Comparison of ENCODE assay signal across 10 mouse cellular contexts in genomic region chr7:117414341-117415008, GRCm38 (mm10). TPM values are rescaled to one million over a fixed set of nuclear protein-coding genes. Genes with fewer than 3 reads are reported as not detected.
DNase-seq lines count a peak whose midpoint lies in the region; ATAC-seq and TF ChIP-seq lines count a peak whose summit lies in the region.
"Had no signal": no experiment of that assay in that cellular context is flagged by ENCODE, and none has a peak within 500 bp of the region (broad histone marks: within the 10 kb centered on the region; RNA-seq: fewer than 3 reads in every experiment).

No protein-coding gene starts in this region.

- peaks cover 19 to 23% of the 10 kb centered on the region in 2 experiments for H3K4me1 ChIP-seq in heart, embryonic 14.5 days (ENCODE audit: control insufficient read depth in 2 of 2, insufficient read depth in 2 of 2, low read length in 2 of 2)
- peaks cover 15% of the 10 kb centered on the region for H3K4me1 ChIP-seq in heart, embryonic 11.5 days (ENCODE audit: control insufficient read depth, insufficient read depth, low read length)
- H3K4me1 ChIP-seq in spleen, adult 2 months (ENCODE audit: control insufficient read depth, insufficient read depth, insufficient read length) = peaks cover 19% of the 10 kb centered on the region

- no peak for TF ChIP-seq POLR2A in spleen, adult 2 months (IDR thresholded peaks at IDR 0.05; ENCODE audit: low read depth, low read length)

- H3K9ac ChIP-seq in heart, embryonic 14.5 days (ENCODE audit: low read length) = no peak overlapping the region
- no peak overlapping the region for H3K9ac ChIP-seq in heart, embryonic 11.5 days (ENCODE audit: low read depth, low read length)

- no peaks in the 10 kb centered on the region for H3K27me3 ChIP-seq in heart, embryonic 14.5 days (ENCODE audit: control insufficient read depth, insufficient read depth, low read length)
- no peaks in the 10 kb centered on the region for H3K27me3 ChIP-seq in heart, embryonic 11.5 days (ENCODE audit: control insufficient read depth, insufficient read depth, low read length)
- no peaks in the 10 kb centered on the region for H3K27me3 ChIP-seq in spleen, adult 2 months (ENCODE audit: control insufficient read depth, insufficient read depth, low read length)

- peak; percentile 54 for DNase-seq in gastrocnemius, postnatal 25 days
- peak; percentile 40 to 50 for DNase-seq in spleen, adult 2 months (ENCODE audit: low read depth in 1 of 2, low spot score in 2 of 2)
- no peak for DNase-seq in yolk sac, embryonic 10.5 days (ENCODE audit: low spot score)
- DNase-seq in cerebellum, adult 8-10 months = no peak
- DNase-seq in heart, adult 11 months = no peak
- DNase-seq: kidney, adult 11 months had no signal

- H3K9me3 ChIP-seq in heart, embryonic 14.5 days (ENCODE audit: control insufficient read depth, low read length) = no peaks in the 10 kb centered on the region
- H3K9me3 ChIP-seq in heart, embryonic 11.5 days (replicated peaks; ENCODE audit: control insufficient read depth, low read length) = no peaks in the 10 kb centered on the region
- H3K9me3 ChIP-seq: megakaryocyte, embryonic 14.5 days had no signal

- no peak overlapping the region for H3K4me3 ChIP-seq in heart, embryonic 14.5 days (ENCODE audit: control insufficient read depth in 1 of 2, insufficient read depth in 1 of 2, low read depth in 1 of 2, low read length in 2 of 2)
- H3K4me3 ChIP-seq in heart, embryonic 11.5 days (ENCODE audit: low read depth, low read length) = no peak overlapping the region
- no peak overlapping the region for H3K4me3 ChIP-seq in spleen, adult 2 months (ENCODE audit: extremely low read depth, insufficient read depth, insufficient read length)

- H3K27ac ChIP-seq in heart, embryonic 14.5 days (replicated peaks in 1 of 2; ENCODE audit: control insufficient read depth in 1 of 2, insufficient read depth in 1 of 2, low read depth in 2 of 2, low read length in 2 of 2) = peak overlapping the region in 1 of 2 experiments; percentile 22; a peak in 1 of 4 replicates
- no peak overlapping the region for H3K27ac ChIP-seq in heart, embryonic 11.5 days (ENCODE audit: low read depth, low read length)
- H3K27ac ChIP-seq in spleen, adult 2 months (ENCODE audit: insufficient read depth, low read length) = peak overlapping the region; percentile 9; the same call in 1 of the 2 replicates

- no peaks in the 10 kb centered on the region for H3K36me3 ChIP-seq in heart, embryonic 14.5 days (ENCODE audit: control insufficient read depth, insufficient read depth, low read length)
- H3K36me3 ChIP-seq in heart, embryonic 11.5 days (ENCODE audit: control insufficient read depth, insufficient read depth, low read length) = no peaks in the 10 kb centered on the region
- H3K36me3 ChIP-seq in spleen, adult 2 months (ENCODE audit: control insufficient read depth, insufficient read depth, low read length) = no peaks in the 10 kb centered on the region

- no peak overlapping the region for H3K4me2 ChIP-seq in heart, embryonic 14.5 days (ENCODE audit: low read length)
- H3K4me2 ChIP-seq in heart, embryonic 11.5 days = no peak overlapping the region; the same call in 1 of the 2 replicates

- TF ChIP-seq CTCF in spleen, adult 2 months (IDR thresholded peaks at IDR 0.05; ENCODE audit: extremely low read depth, insufficient read depth, insufficient read length, insufficient replicate concordance) = no peak

- 53% methylated on average over 12 of the region's 12 CpGs for WGBS in heart, embryonic 14.5 days
- 53% methylated on average over 12 of the region's 12 CpGs for WGBS in heart, embryonic 11.5 days (ENCODE audit: insufficient replicate concordance)
- 13% methylated on average over 12 of the region's 12 CpGs for WGBS in spleen, adult 2 months

- 0 out of 2 replicates have a peak, but pooled peaks have one; percentile 28 for ATAC-seq in heart, embryonic 14.5 days (ENCODE audit: insufficient number of reproducible peaks, insufficient read depth, low FRiP score, low read depth)
- ATAC-seq in heart, embryonic 11.5 days (replicated peaks; ENCODE audit: insufficient number of reproducible peaks, low FRiP score, low TSS enrichment) = no peak
- ATAC-seq in CD4-positive, CD25-positive, alpha-beta regulatory T cell, adult 4 months = peak; percentile 90

RNA-seq across cellular contexts. Expression of gene Xylt1, which starts 33.7 kb away (rescaled TPM):
- polyA plus RNA-seq in heart, embryonic 14.5 days (2014; fragmentation: Nextera tagmentation; extraction: Ambion mirVana) = 1.6 and 2.0 TPM in 2 replicates
- polyA plus RNA-seq in heart, embryonic 11.5 days (2014; fragmentation: Nextera tagmentation; extraction: Ambion mirVana) = 1.5 and 1.8 TPM in 2 replicates
- polyA plus RNA-seq in CD4-positive, CD25-positive, alpha-beta regulatory T cell, adult 4 months (2017; shearing (Covaris generic)) = 1 to 10 TPM; 2.7 to 3.0 TPM
- total RNA-seq in gastrocnemius, postnatal 25 days (2021) = 1 to 10 TPM; 4.6 to 6.2 TPM
- 7.8 and 8.6 TPM in 2 replicates for polyA plus RNA-seq in spleen, adult 2 months (2012; rRNA removed)

Comparison
In these comparisons a context has a peak if more than half of its experiments do, and no peak if none do; other contexts are left out.
1. DNase-seq: peak in gastrocnemius, postnatal 25 days (single experiment) and spleen, adult 2 months (2 of 2); none in yolk sac, embryonic 10.5 days (single experiment), cerebellum, adult 8-10 months (single experiment) and heart, adult 11 months (single experiment).